Mouse (Mus musculus): ENCODE results near the gene Rhoh.

Gene Rhoh

GRCm38 (mm10) chr5:65882476-65883205 lies 21.6 kb downstream of the Rhoh start:
- in situ Hi-C loops (cut with MboI; ENCODE audit: low pct_unique_long_range_greater_than_20kb in 1 of 2, low sequenced_read_pairs in 2 of 2, unreplicated experiment in 1 of 2), result no loop called here

GRCm38 (mm10) chr5:65883355-65883754 lies 22.3 kb downstream of the Rhoh start:
- in situ Hi-C loops (cut with MboI; ENCODE audit: low pct_unique_long_range_greater_than_20kb in 1 of 2, low sequenced_read_pairs in 2 of 2, unreplicated experiment in 1 of 2), result no loop called here

- in situ Hi-C loops (cut with MboI; ENCODE audit: low pct_unique_long_range_greater_than_20kb in 1 of 2, low sequenced_read_pairs in 2 of 2, unreplicated experiment in 1 of 2), result no loop called here
Measured at GRCm38 (mm10) chr5:65885699-65886443, 24.9 kb downstream of the Rhoh start.

DNA sequence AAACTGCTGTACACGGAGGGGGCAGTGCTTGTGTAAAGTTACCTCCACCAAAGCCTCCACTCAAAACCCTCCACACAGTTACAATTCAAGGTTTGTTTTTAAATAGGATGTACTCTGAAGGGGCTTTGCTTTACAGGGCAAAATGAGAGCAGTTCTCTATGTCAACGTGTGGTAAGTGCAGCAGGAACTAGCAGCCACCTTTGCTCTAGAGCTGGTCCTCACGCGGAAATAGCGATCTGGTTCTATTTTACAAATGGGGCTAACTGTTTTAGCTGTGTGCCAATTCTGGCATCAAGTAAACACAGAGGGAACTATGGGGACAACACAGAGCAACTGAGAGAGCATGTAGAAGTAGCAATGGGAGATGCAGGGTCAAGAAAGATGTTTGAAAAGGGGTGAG lies 27.1 kb downstream of the Rhoh start:
- in situ Hi-C loops (cut with MboI; ENCODE audit: low pct_unique_long_range_greater_than_20kb in 1 of 2, low sequenced_read_pairs in 2 of 2, unreplicated experiment in 1 of 2), result no loop called here

- in situ Hi-C loops (cut with MboI; ENCODE audit: low pct_unique_long_range_greater_than_20kb in 1 of 2, low sequenced_read_pairs in 2 of 2, unreplicated experiment in 1 of 2), result no loop called here
Measured at GRCm38 (mm10) chr5:65888998-65889397, 28.0 kb downstream of the Rhoh start.

GRCm38 (mm10) chr5:65891251-65891826 lies 30.3 kb downstream of the Rhoh start:
- in situ Hi-C loops (cut with MboI; ENCODE audit: low pct_unique_long_range_greater_than_20kb in 1 of 2, low sequenced_read_pairs in 2 of 2, unreplicated experiment in 1 of 2), result no loop called here

DNA sequence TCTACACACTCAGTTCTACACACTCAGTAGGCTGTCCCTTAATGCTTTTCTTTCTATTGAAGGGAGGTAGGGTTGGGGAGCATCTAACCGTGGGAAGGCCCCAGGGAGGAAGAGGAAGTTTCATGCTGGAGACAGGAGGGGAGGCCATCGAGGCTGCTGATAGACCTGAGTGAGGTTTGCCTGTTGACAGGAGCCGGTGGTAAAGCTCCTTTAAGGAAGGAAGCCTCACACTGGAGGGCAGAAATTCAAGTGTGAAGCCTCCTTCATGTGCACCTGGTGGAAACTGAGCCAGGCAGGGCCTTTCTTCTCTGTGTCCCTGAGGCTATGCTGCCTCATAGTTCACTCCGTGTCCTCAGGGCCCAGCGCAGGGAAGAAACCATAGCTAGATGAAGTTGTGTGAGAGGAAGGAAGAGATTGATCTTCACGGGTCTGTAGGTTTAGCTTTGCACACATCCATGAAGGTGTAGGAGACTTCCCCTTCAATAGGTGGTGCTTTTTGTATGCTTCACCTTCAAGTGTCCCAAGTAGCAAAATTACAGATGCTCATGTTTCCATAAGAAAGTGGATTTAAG lies 34.2 kb downstream of the Rhoh start:
- in situ Hi-C loops (cut with MboI; ENCODE audit: low pct_unique_long_range_greater_than_20kb in 1 of 2, low sequenced_read_pairs in 2 of 2, unreplicated experiment in 1 of 2), result no loop called here

DNA sequence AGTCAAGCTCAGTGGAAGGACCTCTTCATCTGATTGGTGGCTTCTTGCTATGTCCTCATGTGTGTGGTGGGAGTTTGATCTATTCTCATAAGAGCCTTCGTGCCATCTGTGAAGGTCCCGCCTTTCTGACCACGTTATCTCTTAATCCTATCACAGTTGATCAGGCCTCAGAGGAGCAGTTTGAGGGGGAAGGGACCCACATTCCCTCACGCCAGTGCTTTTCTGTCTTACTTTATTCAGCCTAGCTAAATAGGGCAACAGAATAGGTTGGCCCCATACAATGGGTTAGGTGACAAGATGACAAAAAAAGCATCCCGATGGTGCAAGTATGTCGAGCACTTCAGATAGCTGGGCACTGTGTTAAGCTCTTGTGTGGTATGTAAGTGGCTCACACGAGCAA lies 34.8 kb downstream of the Rhoh start:
- in situ Hi-C loops (cut with MboI; ENCODE audit: low pct_unique_long_range_greater_than_20kb in 1 of 2, low sequenced_read_pairs in 2 of 2, unreplicated experiment in 1 of 2), result no loop called here

- in situ Hi-C loops (cut with MboI; ENCODE audit: low pct_unique_long_range_greater_than_20kb in 1 of 2, low sequenced_read_pairs in 2 of 2, unreplicated experiment in 1 of 2), result no loop called here
Measured at GRCm38 (mm10) chr5:65897731-65898130, 36.7 kb downstream of the Rhoh start.

DNA sequence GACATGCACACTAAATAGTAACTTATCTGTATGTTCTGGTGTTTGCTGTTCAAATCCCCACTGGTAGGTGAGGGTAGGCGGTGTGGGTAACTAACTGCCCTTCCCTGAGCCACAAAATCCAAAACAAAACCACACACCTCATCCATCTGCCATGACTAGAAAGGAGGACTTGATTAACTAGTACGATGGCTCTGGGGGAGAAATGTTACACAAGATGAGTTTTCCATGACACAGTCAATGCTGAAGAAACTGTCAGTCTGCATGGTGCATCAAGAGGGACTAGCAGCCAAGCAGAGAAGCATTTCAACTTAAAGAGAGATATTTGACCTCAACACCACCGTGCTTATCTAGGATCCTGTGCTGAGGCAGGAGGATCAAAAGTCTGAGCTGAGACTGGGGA lies 37.7 kb downstream of the Rhoh start:
- in situ Hi-C loops (cut with MboI; ENCODE audit: low pct_unique_long_range_greater_than_20kb in 1 of 2, low sequenced_read_pairs in 2 of 2, unreplicated experiment in 1 of 2), result no loop called here

DNA sequence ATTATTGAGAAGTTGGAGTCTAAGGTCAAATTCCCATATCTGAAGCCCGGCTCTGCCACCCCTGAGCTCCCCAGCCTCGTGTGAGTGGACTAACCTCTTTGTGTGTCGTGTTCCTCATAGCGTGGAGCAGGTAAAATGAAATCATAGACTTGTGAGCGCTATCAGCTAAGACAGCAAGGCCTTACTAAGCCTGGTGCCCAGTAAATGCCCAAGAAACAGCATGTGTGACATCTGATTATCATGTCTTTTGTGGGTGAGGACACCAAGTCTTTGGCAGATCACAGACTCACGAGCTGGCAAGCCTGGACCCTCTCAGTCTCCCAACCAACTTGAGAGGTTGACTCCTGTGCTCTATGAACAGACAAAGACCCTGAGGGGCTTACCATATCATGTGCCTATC lies 39.1 kb downstream of the Rhoh start:
- in situ Hi-C loops (cut with MboI; ENCODE audit: low pct_unique_long_range_greater_than_20kb in 1 of 2, low sequenced_read_pairs in 2 of 2, unreplicated experiment in 1 of 2), result no loop called here

DNA sequence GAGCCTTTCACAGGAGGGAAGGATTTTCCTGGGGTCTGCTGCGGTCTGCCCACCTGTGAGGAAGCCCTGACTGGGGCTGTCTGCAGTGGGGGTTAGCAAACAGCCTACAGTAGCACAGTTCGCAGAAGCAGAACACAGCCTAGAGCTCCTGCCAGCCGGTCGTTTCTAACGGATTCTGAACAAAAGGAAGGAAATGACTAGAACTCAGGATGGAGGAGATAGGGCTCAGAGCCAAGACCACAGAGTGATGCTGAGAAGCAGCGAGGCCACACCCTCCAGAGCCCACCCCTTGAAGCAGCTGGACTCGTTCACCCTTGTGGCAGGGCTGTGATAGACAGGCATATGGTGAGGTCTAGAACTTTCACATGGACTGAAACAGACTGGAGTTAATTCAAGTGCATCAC lies 39.9 kb downstream of the Rhoh start:
- in situ Hi-C loops (cut with MboI; ENCODE audit: low pct_unique_long_range_greater_than_20kb in 1 of 2, low sequenced_read_pairs in 2 of 2, unreplicated experiment in 1 of 2), result no loop called here

GRCm38 (mm10) chr5:65901868-65902418 lies 40.9 kb downstream of the Rhoh start:
- in situ Hi-C loops (cut with MboI; ENCODE audit: low pct_unique_long_range_greater_than_20kb in 1 of 2, low sequenced_read_pairs in 2 of 2, unreplicated experiment in 1 of 2), result no loop called here

GRCm38 (mm10) chr5:65902811-65903210 lies 41.8 kb downstream of the Rhoh start:
- in situ Hi-C loops (cut with MboI; ENCODE audit: low pct_unique_long_range_greater_than_20kb in 1 of 2, low sequenced_read_pairs in 2 of 2, unreplicated experiment in 1 of 2), result no loop called here

GRCm38 (mm10) chr5:65904476-65904875 lies 43.5 kb downstream of the Rhoh start:
- in situ Hi-C loops (cut with MboI; ENCODE audit: low pct_unique_long_range_greater_than_20kb in 1 of 2, low sequenced_read_pairs in 2 of 2, unreplicated experiment in 1 of 2), result no loop called here

DNA sequence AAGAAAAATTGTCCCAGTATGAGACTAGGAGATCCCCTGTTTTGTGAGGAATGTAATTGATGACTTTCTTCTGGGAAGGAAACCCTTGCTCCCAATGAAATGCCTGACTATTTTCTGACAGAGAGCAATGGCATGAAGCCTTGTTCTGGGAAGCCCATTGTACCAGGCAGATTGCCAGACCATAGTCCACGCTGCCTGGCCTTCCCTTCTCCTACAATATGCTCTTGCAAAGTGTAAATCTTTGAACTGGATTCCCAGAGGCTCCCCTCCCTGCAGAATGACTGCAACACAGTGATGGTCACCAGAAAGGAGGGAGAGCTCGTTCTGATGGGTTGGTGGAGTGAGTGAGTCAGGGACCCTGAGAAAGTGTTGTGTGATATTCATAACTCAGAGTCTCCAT lies 47.7 kb downstream of the Rhoh start:
- in situ Hi-C loops (cut with MboI; ENCODE audit: low pct_unique_long_range_greater_than_20kb in 1 of 2, low sequenced_read_pairs in 2 of 2, unreplicated experiment in 1 of 2), result no loop called here

GRCm38 (mm10) chr5:65909321-65909720 lies 48.3 kb downstream of the Rhoh start:
- in situ Hi-C loops (cut with MboI; ENCODE audit: low pct_unique_long_range_greater_than_20kb in 1 of 2, low sequenced_read_pairs in 2 of 2, unreplicated experiment in 1 of 2), result no loop called here

DNA sequence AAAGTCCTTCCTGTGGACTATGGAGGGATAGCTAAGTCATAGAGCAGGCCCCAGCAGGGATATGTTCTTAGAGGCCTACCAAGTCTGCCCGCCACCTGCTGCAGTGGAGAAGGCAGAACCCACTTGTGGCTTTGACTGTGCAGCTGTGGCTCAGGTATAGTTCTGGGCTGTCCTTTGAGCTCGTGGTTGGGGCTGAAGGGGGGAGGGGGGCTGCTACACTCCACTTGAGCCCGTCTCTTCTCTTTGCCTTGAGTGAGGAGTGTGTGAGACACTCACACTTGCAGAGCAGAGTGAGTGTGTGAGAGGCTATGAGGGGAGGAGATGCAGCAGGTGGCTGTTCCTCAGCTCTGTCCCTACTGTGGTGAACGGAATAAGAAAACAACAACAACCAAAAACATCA lies 49.4 kb downstream of the Rhoh start:
- in situ Hi-C loops (cut with MboI; ENCODE audit: low pct_unique_long_range_greater_than_20kb in 1 of 2, low sequenced_read_pairs in 2 of 2, unreplicated experiment in 1 of 2), result no loop called here

GRCm38 (mm10) chr5:65911676-65912075 lies 50.7 kb downstream of the Rhoh start:
- in situ Hi-C loops (cut with MboI; ENCODE audit: low pct_unique_long_range_greater_than_20kb in 1 of 2, low sequenced_read_pairs in 2 of 2, unreplicated experiment in 1 of 2), result no loop called here

Data from mouse embryonic stem cell (cell line).